Mouse (Mus musculus) gastrocnemius, adult 8-10 months (tissue): ENCODE measurements around the gene G430095P16Rik. TPM values are rescaled to one million over a fixed set of nuclear protein-coding genes. Genes with fewer than 3 reads are reported as not detected.

Experiments
- DNase-seq, 2 experiments: peaks; one replicate each; pipeline ENCODE4 v3.0.0; 2022; ENCODE audit warnings: low spot score in 2 of 2
- total RNA-seq, 4 experiments: library from RNA; stranded (reverse); gene quantifications; 2 replicates each; pipeline ENCODE4 v1.2.4; 2022

Gene G430095P16Rik
- total RNA-seq, 4 experiments from 2014 or later = 0.43 to 0.56 (median 0.48) TPM; not detected in 1

DNA sequence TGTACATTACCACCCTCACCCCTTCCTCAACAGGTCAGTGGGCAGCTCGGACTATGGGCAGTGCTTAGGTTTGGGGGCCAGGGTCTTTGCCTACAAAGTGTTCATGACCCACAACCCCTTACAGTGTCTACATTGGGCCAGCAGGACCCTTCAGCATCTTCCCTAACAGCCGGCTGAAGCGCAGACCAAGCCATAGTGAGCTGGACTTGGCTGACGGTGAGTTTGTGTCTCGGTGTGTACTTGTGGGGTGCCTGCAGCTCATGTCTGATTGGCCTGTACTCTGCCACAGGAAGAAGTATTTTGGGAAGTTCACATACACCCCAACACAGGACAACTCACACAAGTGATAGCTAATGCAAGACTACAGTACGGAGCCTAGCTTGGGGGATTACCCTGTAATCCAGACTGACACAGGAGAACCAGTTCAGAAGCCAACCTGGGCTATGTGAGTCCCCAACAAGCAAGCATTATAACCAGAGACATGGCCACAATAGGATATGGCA, 19.8 kb upstream of the G430095P16Rik start:
- DNase-seq = peak in 1 of 2 experiments; percentile 1

DNA sequence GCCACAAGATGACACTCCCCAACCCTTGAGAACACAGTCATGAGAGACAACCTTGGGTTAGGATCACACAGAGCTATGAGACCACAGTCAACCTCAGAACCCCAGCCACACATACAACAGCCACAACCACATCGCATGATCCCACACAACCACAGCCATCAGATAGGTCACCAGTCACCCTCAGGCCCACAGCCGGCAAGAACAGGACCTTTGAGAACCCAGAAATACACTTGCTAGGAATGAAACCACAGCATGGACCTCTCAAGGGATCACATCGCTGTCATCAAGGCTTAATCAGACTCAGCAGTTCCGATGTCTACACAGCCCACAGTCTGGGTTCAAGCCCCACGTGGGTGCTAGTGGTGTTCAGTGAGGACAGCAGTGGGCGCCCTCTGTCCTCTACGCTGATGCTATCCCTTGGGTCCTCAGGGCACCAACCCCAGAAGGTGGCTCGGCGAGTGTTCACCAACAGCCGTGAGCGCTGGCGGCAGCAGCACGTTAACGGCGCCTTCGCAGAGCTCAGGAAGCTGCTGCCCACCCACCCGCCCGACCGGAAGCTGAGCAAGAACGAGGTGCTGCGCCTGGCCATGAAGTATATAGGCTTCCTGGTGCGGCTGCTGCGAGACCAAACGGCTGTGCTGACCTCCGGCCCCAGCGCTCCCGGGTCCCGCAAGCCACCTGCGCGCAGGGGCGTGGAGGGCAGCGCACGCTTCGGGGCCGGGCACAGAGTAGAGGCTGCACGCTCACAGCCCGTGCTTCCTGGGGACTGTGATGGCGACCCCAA, 19.1 kb upstream of the G430095P16Rik start:
- DNase-seq = peak in 1 of 2 experiments; percentile 2

DNA sequence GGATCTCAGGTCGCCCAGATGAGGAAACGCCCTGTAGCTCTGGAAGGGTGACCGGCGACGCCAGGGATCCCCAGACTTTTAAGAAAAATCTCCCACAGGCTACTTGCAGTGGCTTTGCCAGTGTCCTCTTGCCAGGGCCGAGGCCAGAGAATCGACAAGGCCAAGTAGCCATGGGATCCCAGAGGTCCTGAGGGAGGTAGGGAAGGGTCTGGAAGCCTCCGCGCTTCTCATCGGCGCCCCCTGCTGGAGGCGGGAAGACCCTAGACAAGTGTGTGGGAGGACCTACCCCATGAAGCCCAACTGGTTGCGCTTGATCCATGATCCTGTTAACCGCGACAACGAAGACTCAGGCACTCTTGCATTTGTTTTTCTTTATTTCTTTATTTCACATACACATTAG, 18.5 kb upstream of the G430095P16Rik start:
- peak; percentile 70 to 74 for DNase-seq

DNA sequence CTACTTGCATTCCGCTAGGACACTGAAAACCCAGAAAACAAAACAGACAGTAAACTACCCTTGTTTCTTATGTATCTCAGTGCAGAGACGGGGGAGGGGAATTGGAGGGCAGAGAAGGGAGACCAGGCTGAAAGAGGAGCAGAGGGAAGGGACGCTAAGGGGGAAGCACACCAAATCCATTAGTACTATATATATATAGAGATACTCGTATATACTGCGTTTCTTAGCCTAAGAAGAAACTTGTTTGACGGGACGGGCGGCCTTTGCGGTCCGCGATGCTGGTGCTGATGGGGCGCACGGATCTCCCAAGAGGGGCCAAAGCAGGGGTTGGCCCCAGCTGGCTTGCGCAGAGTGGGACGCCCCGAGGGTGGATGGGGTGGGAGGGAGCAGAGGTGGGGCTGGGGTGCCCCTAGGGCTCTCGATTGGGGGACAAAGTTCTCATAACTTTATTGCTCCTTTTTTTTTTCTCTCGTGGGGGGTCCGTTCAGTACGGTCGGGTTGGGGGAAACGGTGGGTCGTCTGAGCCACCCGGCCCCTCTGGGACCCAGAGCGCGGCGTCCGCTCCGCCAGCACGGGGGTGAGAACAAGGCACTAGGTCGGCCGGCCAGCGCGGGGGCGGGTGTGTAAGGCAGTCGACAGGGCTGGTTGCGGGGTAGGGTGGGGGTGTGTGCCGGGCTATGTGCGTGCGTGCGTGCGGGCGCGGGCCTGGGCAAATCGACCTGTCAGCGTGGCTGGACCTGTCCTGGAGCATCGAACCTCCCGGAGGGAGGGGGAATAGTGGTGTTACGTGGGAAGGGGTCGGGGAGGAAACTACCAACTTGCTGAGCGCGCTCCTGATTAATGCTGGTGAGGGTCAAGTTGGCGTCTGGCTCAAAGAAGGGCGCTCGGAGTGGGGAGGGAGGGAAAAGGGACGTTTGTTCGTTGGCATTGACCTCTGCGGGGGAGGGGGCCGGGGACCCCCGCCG, 17.7 kb upstream of the G430095P16Rik start:
- DNase-seq = peak; percentile 4 to 25

DNA sequence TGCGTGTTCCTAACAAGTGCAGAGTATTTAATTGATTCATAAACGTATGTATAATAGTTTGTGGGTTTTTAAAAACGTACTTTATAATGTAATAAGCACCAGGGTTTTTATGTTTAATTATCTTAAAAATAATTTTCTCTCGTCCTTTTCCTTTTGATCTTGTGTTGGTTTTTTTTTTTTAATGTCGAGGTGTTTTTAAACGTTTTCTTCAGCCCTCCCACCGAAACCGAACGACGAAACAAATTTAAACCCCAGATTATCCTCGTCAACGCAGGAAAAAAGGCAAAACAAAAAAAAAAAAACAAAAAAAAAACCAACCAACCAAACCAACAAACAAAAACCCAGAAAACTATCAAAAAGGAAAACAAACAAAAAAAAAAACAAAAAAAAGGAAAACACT, 16.8 kb upstream of the G430095P16Rik start:
- DNase-seq = no peak

DNA sequence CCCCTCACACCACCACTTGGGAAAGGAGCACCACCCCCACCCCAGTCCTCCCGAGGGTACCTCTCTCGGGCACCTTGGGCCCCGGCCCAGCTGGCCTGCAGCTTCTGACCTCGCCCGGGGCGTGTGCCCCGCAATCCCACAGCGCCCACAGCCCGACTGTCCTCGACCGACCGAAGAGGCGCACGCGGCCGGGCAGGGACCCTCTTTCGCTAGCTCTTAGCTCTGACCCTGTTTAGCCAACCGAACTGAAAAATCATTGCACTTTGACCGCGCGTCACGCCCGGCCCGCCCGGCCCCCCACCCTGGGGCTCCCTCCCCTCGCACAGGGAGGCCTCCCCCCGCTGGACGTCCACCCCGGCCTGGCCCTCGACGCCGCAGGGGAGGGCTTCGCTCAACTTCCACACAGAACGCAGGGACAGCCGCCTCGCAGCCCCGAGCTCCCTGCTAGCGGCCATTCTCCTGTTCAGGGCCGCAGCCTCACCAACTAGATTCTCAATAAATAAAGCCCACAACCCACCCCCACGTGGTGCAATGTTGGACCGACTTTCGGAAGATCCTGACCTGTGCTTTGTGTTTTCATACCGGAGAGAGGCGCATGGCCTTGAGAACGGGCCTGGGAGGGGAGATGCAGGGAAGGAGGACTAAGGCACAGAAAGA, 16.1 kb upstream of the G430095P16Rik start:
- DNase-seq = peak in 1 of 2 experiments; percentile 31

DNA sequence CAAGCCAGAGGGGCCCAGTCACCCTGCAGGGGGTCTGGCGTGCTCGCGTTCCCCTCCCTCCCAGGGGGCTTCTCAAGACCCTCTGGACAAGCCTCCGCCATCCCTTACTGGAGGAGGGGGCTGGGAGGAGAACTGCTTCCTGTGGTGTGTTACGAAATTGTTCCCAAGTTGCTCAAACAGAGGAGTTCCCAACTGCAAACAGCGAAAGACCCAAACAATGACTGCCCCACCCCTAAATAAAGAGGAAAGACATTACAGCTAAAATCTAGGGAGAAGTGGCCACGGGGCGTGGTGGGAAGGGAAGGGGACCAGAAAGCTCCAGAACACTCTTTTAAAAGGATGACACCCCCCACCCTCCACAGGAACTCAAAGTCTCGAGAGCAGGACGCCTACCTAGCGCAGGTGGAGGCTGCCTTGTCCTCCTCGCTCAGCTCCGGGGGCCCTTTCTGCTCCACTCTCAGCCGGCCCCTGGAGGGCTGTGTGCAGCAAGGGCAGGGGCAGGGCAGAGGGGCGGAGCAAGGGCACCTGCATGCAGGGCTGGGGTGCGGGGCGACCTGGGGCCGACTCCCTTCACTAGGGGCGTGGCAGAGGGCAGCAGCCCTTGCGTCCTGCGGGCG, 15.4 kb upstream of the G430095P16Rik start:
- peak in 1 of 2 experiments; percentile 28 for DNase-seq

DNA sequence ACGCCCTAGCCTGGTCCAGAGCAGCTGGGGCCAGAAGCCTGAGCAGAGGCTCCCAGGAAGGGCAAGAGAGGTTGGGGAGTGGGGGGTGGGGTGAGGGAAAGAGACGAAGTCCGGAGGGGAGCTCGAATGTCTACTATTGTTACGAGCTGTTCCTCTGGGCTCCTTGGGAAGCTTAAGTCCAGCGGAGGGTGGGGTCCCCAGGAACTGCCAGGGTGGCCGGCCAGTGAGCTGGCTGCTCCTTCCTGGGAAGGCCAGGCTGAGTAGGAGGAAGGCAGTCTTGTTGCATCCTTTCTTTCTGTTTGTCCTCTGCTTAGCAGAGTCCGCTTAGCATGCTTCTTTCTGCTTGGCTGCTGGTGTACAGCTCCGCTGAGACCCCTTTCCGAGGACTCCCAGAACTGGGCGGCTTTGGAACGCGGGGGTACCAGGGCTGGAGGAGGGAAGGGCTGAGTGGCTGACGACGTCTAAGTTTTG, 14.7 kb upstream of the G430095P16Rik start:
- no peak for DNase-seq

DNA sequence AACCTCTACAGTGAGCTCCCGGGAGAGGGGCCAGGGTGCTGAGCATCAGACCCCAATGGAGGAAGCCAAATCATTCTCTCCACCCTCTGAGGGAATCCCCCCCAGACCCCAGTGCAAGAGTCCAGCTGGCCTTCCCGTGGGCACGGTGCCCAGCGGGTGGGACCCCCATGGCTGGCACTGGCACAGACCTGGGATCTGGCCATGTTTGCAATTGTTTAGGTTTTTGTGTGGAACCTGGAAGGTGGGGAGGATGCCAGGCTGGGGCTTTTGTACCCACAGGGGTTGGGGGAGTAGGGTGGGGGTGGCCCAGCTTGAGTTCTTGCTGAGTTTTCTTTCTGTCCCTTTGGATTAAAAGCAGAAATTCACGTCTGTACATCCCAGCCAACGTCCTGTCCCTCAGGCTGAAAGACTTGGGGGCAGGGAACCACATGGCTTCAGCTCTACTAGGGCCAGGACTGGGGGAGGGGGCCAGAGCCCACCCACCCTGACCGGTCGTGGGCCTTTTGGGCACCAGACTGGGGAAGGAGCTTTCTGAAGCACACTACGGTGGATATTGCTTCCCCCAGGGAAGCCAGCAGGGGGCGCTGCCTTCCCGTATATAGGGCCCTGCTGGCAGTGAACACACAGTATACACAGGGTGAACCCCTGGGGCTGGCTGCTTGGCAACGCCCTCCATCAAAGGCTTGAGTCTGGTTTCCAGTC, 13.9 kb upstream of the G430095P16Rik start:
- DNase-seq = peak; percentile 84 to 86

DNA sequence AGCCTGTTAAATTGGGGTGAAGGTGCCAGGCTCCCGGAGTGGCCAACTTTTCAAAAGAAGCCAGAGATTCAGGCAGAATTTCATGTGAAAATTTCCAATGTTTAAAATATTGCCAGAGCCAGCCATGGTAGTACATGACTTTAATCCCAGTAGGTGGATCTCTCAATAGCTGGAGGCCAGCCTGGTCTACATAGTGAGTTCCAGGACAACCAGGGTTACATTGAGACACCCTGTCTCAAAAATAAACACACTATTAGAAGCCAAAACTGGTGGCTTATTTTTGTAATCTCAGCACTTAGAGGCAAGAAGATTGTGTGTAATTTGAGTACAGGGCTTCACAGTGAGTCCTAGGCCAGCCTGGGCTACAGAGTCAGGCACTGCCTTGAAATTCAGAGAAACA, 12.9 kb upstream of the G430095P16Rik start:
- no peak for DNase-seq

DNA sequence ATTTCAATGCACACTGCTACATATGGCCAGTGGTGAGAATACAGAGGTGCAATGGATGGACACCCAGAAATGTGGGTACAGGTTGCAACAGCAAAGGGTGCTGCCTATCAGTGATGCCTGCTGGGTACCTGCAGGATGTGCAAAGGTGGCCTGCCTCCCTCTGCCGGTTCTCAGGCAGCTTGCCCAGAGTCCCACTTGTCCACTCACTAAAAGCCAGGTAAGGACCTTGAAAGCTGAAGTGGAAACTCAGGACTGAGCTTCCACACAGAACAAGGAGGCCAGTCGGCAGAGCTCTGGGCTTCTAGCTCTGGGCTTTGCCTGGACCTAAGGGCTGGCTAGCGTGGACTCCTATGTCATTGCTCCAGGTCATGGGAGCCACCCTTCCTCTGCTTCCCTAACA, 11.5 kb upstream of the G430095P16Rik start:
- DNase-seq = no peak

DNA sequence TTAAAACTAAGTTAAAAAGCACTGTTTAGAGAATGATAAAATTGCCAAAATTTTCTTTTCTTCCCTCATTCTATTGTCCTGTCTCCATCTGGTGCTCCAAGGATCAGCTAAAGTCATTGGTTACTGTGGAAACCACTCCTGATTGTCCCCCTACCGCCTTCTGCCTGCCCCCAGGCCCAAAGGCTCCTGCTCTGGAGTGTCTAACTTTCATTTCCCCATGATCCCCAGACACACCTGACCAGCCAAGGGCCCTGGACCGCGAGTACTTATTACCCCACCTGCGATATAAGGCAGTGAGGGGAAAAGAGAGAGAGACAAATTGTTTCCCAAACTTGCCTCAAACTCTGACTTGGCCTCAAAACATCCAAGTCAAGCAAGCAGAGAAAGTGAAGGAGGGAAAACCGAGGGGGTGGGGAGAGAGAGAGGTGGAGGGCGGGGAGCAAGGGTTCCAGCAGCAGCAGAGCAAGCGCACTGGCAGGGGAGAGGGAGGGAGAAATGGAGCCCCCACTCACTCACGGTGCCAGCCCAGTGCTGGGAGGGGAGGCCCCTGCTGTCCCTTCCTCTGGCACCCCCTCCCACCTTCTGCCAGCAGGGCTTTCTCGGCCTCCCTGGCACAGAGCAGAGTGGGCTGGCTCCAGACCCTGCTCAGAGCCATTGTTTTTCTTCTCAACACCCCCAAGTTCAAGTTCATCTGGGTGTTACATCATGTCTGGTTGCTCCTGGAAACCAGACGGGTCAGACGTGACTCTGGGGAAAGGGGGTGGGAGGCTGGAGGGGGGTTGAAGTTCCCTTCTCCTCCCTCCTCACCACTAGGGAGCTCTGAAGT, 10.7 kb upstream of the G430095P16Rik start:
- peak in 1 of 2 experiments; percentile 55 for DNase-seq

DNA sequence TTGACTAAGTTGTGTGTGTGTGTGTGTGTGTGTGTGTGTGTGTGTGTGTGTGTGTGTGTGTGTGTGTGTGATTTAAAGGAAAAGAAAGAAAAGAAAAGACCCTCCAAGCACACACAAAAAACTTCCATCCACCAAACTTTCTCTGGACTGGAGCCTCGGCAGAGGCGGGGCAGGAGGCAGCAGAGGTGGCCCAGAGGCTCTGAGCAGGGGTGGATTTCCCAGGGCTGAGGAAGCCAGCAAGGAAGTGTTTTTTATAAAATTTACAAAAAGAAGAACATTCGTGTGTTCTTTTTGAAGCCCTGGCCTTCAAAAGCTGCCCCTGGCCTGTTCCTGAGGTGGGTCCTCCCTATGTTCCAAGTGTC, 10.1 kb upstream of the G430095P16Rik start:
- DNase-seq = no peak

DNA sequence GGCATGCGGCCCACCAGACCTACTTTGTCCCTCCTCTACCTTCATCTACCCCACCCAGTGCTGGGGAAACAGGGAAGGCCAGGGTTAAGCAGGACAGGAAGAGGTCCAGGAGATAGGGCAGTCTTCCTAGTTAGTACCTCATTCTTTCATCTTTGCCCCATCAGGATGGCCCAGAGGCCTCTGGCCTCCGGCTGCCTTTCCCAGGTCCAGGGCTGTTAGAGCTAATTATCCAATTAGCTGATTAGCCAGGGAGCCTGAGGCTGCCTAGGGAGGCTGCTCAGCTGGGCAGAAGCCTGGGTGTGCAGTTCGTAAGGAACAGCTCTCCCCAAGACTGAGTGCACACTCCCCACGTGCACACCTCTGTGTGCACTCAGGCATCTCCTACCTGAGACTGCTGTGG, 9.4 kb upstream of the G430095P16Rik start:
- DNase-seq = no peak

DNA sequence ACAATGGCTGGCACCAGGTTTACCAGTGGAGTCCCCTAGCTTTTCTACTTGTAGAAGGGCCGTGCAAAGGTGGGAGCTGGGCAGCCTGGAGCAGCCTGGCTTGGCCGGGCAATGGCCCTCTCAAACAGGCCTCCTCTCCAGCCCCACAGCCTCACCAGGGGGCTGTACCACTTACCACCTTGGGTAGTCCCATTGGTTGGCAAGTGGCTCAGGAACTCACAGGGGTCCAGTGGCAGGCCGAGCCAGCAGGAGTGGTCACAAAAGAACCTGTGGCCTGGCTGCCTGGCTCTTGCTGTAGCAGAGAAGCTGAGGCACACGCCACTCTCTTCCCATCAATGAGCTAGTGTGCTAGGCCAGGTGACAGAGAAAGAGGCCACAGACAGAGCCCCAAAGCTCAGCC, 8.6 kb upstream of the G430095P16Rik start:
- no peak for DNase-seq

DNA sequence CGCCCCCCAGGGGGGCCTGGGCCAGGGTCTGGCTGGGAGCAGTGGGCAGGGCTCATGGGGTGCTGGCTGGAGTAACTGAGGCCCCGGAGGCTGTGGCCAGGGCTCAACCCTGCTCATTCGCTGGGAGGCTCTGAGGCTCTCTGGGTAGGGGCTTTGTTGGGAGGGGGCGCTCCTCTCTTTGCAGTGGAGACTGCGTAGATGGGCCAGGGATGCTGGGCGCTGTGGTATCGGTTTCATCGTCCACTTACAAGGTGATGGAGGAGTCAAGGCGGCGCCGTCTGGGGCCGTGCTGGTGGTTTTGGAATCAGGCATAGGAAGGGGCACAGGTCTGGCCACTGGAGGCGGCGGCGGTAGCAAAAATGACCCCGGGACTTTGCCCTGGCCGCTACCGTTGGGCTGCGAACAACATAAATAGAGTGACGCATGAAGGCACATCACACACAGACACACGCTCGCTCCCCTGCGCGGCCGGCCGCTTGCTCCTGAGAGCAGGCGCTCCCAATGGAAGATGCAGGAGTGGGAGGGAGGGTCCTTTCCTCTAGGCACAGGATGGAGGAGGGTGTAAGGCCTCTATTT, 6.8 kb upstream of the G430095P16Rik start:
- no peak for DNase-seq

DNA sequence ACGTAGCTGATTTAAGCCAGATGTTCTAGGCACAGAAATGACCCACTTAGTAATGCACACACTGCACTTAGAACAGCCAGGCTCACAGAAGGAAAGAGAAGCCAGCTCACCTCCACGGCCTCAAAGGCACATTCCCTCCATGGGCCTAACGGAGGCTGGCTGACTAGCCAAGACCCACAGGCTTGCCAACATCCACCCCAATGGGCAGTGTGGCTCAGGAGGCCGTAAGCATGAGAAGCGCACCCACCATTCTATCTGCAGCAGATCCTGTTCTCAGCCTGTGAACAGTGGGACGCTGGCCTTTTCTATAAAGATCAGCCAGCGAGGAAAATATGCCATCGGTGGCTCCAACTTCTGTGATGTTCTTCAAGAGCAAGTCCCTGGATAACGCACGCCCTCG, 6.0 kb upstream of the G430095P16Rik start:
- no peak for DNase-seq

DNA sequence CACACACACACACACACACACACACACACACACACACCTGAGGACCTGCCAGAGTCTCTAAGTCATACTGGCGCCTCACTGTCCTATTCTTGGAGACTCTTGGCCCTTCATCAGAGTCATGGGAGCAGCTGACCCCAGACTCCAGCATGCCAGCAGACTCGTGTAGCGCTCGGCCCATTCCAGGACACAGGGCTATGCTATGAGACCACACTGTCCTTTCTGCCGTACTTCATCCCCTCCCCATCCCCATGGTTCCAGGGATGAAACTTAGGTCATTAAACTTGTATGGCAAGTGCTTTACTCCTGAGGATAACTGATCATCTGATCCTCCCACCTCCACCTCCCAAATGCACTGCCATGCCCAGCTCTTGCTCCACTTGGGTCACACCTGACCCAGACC, 4.3 kb upstream of the G430095P16Rik start:
- DNase-seq = peak in 1 of 2 experiments; percentile 76
